Mouse (Mus musculus) heart, adult 2 months (tissue): ENCODE measurements around the gene Cadps2.

Experiments used
- CTCF ChIP-seq: fragments of 200-600 bp; IDR thresholded peaks from 2 replicates; pipeline ENCODE4 v1.8.1; 2022; ENCODE audit warnings: antibody characterized with exemption, mild to moderate bottlenecking, moderate library complexity
- EP300 ChIP-seq: fragments of 200-500 bp; IDR thresholded peaks from 2 replicates; pipeline ENCODE4 v1.6.1; 2011; ENCODE audit warnings: low read depth, low read length, control low read depth; ENCODE audit not compliant: insufficient read depth

GRCm38 (mm10) chr6:23720401-23720800 lies 118.8 kb downstream of the Cadps2 start:
- TF ChIP-seq CTCF (no peak), EP300 (no peak)
